Mouse (Mus musculus): ENCODE measurements at regions not wholly inside any gene's neighbourhood (a gene's known extent, or its start where the extent isn't known, plus 50 kb on each side); places are given as distances from the start of the nearest gene placed in this dataset.
A peak's percentile ranks its signal among the peaks of the same experiment; 100 is the strongest.
"Not testable (repeated sequence)": the region's sequence is repeated elsewhere in the genome, so short reads cannot be mapped to it uniquely, and the experiment has no call there.

- not testable (repeated sequence) for DNase-seq (ENCODE audit: low spot score)
These were observed 262.6 kb upstream of the Ywhaq start for GRCm38 (mm10) chr12:21680026-21680425.

GRCm38 (mm10) chr12:21649381-21649780, 231.9 kb upstream of the Ywhaq start:
- DNase-seq (ENCODE audit: low spot score), result not testable (repeated sequence)

- DNase-seq (ENCODE audit: low spot score), result peak; percentile 29
These were observed 196.3 kb upstream of the Ywhaq start for GRCm38 (mm10) chr12:21613781-21614180.

GRCm38 (mm10) chr12:21568415-21569040, 151.1 kb upstream of the Ywhaq start:
- no peak for DNase-seq (ENCODE audit: low spot score)

- DNase-seq (ENCODE audit: low spot score), result not testable (repeated sequence)
These were observed 126.5 kb upstream of the Ywhaq start for GRCm38 (mm10) chr12:21543962-21544361.

GRCm38 (mm10) chr12:21543153-21543894, 125.9 kb upstream of the Ywhaq start:
- DNase-seq (ENCODE audit: low spot score), result peak; percentile 58

- no peak for DNase-seq (ENCODE audit: low spot score)
These were observed 114.3 kb upstream of the Ywhaq start for GRCm38 (mm10) chr12:21531766-21532165.

GRCm38 (mm10) chr12:21529367-21529766, 111.9 kb upstream of the Ywhaq start:
- not testable (repeated sequence) for DNase-seq (ENCODE audit: low spot score)

GRCm38 (mm10) chr12:21527336-21527735, 109.9 kb upstream of the Ywhaq start:
- DNase-seq (ENCODE audit: low spot score), result not testable (repeated sequence)

- not testable (repeated sequence) for DNase-seq (ENCODE audit: low spot score)
These were observed 109.5 kb upstream of the Ywhaq start for GRCm38 (mm10) chr12:21526906-21527305.

GRCm38 (mm10) chr12:21525567-21525966, 108.1 kb upstream of the Ywhaq start:
- not testable (repeated sequence) for DNase-seq (ENCODE audit: low spot score)

- DNase-seq (ENCODE audit: low spot score), result no peak
These were observed 105.2 kb upstream of the Ywhaq start for GRCm38 (mm10) chr12:21522621-21523020.

GRCm38 (mm10) chr12:21519058-21519457, 101.6 kb upstream of the Ywhaq start:
- DNase-seq (ENCODE audit: low spot score), result no peak

GRCm38 (mm10) chr12:21512736-21513135, 95.3 kb upstream of the Ywhaq start:
- DNase-seq (ENCODE audit: low spot score), result no peak

- no peak for DNase-seq (ENCODE audit: low spot score)
These were observed 93.7 kb upstream of the Ywhaq start for GRCm38 (mm10) chr12:21511043-21511665.

GRCm38 (mm10) chr12:21507080-21507479, 89.6 kb upstream of the Ywhaq start:
- no peak for DNase-seq (ENCODE audit: low spot score)

- no peak for DNase-seq (ENCODE audit: low spot score)
These were observed 88.4 kb upstream of the Ywhaq start for GRCm38 (mm10) chr12:21505731-21506368.

GRCm38 (mm10) chr12:21503250-21503649, 85.8 kb upstream of the Ywhaq start:
- DNase-seq (ENCODE audit: low spot score), result no peak

GRCm38 (mm10) chr12:21496974-21497373, 79.5 kb upstream of the Ywhaq start:
- DNase-seq (ENCODE audit: low spot score), result no peak

GRCm38 (mm10) chr12:21495511-21495910, 78.1 kb upstream of the Ywhaq start:
- no peak for DNase-seq (ENCODE audit: low spot score)

GRCm38 (mm10) chr12:21493471-21493870, 76.0 kb upstream of the Ywhaq start:
- no peak for DNase-seq (ENCODE audit: low spot score)

GRCm38 (mm10) chr12:21492549-21493291, 75.3 kb upstream of the Ywhaq start:
- no peak for DNase-seq (ENCODE audit: low spot score)

All from urinary bladder, adult 2 months (tissue).